Mouse (Mus musculus): Measurements from ENCODE around the gene Arpc3. TPM values are rescaled to one million over a fixed set of nuclear protein-coding genes. Genes with fewer than 3 reads are reported as not detected.

Arpc3 gene
- polyA plus RNA-seq, 1 experiment from 2014 or later = 152 TPM

DNA sequence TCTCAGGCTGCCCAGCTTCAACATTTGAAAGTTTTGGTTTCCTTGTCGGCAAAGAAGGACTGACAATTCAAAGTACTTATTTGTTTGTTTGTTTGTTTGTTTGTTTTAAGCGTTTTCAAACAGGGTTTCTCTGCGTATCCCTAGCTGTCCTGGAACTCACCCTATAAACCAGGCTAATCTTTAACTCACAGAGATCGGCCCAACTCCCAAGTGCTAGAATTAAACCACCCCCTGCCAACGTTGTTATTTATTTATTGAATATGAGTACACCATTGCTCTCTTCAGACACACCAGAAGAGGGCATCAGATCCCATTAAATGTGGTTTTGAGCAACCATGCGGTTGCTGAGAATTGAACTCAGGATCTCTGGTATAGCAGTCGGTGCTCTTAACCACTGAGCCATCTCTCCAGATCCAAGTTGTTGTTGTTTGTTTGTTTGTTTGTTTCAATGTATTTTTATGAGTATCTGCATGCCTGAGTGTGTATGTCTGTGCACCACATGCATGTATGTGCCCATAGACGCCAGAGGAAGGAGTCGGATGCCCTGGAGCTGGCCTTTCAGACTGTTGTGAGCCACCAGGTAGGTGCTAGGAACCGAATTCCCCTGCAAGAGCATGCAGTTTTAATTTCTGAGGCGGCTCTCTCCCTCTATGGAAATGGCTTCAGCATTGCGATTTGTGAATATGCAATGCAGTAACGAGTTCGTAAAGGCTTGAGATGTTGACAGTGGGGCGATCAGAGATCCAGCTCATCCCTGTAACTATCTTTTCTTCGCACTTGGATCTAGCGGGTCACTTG, 29.8 kb downstream of the Arpc3 start, which contains the start of gene Anapc7:
Gene Anapc7, plus strand, starts transcription at position 423 of the 798 bp plus-strand sequence.
- H3K9ac ChIP-seq = peak within 1 kb of the TSS; percentile 95
- no peak for ATAC-seq (ENCODE audit: borderline replicate concordance, extremely low read depth, low FRiP score, low TSS enrichment)
- peak within 1 kb of the TSS; percentile 85 for H3K4me2 ChIP-seq
- 21% methylated on average over 17 of the region's 17 CpGs for WGBS
- no peaks in the 10 kb centered on the region for H3K9me3 ChIP-seq
- H3K4me3 ChIP-seq = peak within 1 kb of the TSS; percentile 95
- H3K4me1 ChIP-seq = peaks cover 23% of the 10 kb centered on the region
- no peaks in the 10 kb centered on the region for H3K36me3 ChIP-seq
- peak within 1 kb of the TSS; percentile 90 for H3K27ac ChIP-seq
- no peaks in the 10 kb centered on the region for H3K27me3 ChIP-seq

DNA sequence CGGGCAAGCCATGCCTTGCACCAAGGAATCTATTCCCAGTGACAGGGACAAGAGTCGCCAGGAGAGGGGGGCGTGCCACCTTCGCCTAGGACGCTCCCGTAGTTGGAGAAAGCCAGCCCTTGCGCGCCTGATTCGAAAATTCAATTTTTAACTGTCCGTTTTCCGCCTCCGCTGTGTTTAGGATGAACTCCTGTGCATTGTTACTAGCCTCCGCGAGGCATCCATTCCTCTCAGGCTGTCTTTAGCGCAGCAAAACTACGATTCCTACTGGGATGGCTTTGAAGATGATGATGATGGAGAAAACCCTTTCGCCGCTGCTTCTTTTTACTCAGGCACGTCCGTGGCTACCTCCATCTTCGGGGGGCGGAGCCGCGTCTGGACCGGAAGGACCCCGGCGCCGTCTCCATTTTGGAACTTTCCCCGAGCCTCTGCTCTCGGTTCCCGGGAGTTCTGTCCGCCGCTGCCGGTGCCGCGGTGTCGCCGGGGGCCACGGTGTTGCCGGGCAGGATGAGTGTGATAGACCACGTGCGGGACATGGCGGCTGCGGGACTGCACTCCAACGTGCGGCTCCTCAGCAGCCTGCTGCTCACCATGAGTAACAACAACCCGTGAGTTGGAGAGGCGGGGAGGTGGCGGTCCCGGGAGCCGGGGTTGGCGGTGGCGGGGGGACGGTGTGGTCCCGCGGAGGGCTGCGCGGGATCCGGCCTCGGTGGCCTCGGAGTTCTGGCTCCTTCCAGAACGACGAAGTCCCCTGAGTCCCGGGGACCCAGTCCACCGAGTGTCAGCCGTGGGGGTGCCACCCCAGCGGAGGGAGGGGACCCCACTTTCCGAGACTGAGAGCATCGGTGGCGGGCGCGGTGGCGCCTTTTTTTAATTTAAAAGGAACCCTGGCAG, 30.6 kb downstream of the Arpc3 start:
- H3K36me3 ChIP-seq = no peaks in the 10 kb centered on the region
- H3K9ac ChIP-seq = peak overlapping the region; percentile 95
- H3K27ac ChIP-seq = peak overlapping the region; percentile 90
- H3K4me2 ChIP-seq = peak overlapping the region; percentile 85
- peak; percentile 88 for ATAC-seq (ENCODE audit: borderline replicate concordance, extremely low read depth, low FRiP score, low TSS enrichment)
- peaks cover 23% of the 10 kb centered on the region for H3K4me1 ChIP-seq
- peak overlapping the region; percentile 95 for H3K4me3 ChIP-seq
- H3K27me3 ChIP-seq = no peaks in the 10 kb centered on the region
- under 1% methylated on average over 73 of the region's 73 CpGs for WGBS
- no peaks in the 10 kb centered on the region for H3K9me3 ChIP-seq

DNA sequence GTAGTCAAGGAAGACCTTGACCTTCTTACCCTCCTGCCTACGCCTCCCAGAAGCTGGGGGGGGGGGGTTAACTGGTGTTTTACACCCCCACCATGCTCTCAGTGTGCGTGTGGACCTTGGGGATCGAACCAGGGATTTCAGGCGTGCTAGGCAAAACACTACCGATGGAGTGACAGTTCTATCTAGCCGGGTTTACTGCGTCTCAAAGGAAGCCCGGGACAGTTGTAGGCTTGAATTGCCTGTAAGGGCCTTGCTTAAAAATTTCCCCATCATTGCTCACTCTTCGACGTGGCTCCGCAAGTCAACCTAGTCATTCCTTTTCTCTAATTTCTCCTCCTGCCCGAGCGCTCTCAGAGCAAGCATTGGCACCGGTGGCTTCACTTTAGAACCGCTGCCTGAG, 31.4 kb downstream of the Arpc3 start:
- peak; percentile 33; the same call in 1 of the 2 replicates for ATAC-seq (ENCODE audit: borderline replicate concordance, extremely low read depth, low FRiP score, low TSS enrichment)
- Histone ChIP-seq H3K36me3 (peaks cover 3% of the 10 kb centered on the region; the same call in 1 of the 2 replicates), H3K9ac (peak overlapping the region; percentile 95), H3K27ac (no peak overlapping the region), H3K4me2 (peak overlapping the region; percentile 85), H3K27me3 (no peaks in the 10 kb centered on the region), H3K9me3 (no peaks in the 10 kb centered on the region), H3K4me1 (peaks cover 23% of the 10 kb centered on the region), H3K4me3 (peak overlapping the region; percentile 95)
- WGBS = 26% methylated on average over 15 of the region's 15 CpGs

DNA sequence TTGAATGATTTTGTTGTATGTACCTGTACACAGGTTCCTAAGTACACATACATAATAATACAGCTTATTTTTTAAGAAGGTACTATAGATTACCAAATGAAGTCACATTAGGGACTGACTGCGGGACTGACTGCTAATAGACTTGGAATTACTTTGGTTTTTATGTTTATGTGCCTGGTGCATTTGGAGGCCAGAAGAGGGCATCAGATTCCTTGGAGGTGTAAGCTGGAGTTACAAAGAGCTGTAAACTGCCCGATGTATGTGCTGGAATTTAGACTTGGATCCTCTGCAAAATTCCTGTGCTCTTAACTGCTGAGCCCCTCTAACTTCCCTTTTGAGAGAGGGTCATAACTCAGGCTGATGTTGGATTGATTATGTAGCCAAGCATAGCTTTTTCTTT, 33.9 kb downstream of the Arpc3 start:
- H3K9ac ChIP-seq = no peak overlapping the region
- H3K4me2 ChIP-seq = no peak overlapping the region
- peaks cover 23% of the 10 kb centered on the region for H3K4me1 ChIP-seq
- WGBS = 83% methylated on average over 2 of the region's 2 CpGs
- H3K9me3 ChIP-seq = no peaks in the 10 kb centered on the region
- H3K4me3 ChIP-seq = no peak overlapping the region
- no peak for ATAC-seq (ENCODE audit: borderline replicate concordance, extremely low read depth, low FRiP score, low TSS enrichment)
- H3K27me3 ChIP-seq = no peaks in the 10 kb centered on the region
- no peak overlapping the region for H3K27ac ChIP-seq
- peaks cover 28% of the 10 kb centered on the region for H3K36me3 ChIP-seq

DNA sequence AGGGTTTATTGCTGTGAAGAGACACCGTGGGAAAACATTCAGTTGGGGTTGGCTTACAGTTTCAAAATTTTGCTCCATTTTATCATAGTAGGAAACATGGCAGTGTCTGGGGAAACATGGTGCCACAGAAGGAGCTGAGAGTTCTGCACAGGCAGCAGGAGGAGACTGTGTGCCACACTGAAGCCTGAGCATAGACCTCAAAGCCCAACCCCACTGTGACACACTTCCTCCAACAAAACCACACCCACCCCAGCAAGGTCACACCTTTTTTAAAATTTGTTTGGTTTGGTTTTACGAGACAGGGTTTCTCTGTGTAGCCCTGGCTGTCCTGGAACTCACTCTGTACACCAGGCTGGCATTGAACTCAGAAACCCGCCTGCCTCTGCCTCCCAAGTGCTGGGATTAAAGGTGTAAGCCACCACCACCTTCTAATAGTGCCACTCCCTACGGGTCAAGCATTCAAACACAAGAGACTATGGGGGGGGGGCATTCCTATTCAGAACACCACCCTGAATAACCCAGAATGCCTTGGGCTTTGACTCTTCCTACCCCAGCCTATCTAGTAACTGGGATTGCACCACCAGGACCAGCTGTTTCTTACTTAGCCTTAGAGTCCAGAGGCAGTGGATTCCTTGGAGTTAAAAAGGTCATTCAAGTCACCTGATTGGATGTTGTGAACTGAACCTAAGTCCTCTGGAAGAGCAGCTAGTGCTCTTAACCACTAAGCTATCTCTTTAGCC, 38.5 kb downstream of the Arpc3 start:
- WGBS = 76% methylated on average over 4 of the region's 4 CpGs
- Histone ChIP-seq H3K27me3 (no peaks in the 10 kb centered on the region), H3K9me3 (no peaks in the 10 kb centered on the region), H3K4me1 (no peaks in the 10 kb centered on the region), H3K4me2 (no peak overlapping the region), H3K27ac (no peak overlapping the region), H3K4me3 (no peak overlapping the region), H3K9ac (no peak overlapping the region), H3K36me3 (peaks cover 72% of the 10 kb centered on the region)
- no peak for ATAC-seq (ENCODE audit: borderline replicate concordance, extremely low read depth, low FRiP score, low TSS enrichment)

DNA sequence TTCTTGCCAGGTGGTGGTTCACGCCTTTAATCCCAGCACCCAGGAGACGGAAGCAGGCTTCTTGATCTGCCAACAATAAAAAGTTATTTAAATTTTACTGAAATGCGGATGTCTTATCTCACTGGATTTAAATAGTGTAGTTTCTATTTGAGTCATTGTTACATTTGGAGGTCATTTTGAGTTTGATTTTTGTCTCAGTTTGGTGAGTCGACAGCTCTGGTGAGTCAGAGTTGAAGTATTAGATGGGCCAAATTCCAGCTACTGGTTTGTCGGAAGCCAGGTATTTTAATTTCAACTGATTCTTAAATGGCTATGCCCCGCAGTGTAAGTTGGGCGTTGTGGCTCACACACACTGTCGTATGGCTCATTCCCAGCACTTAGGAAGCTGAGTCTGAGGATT, 39.5 kb downstream of the Arpc3 start:
- Histone ChIP-seq H3K4me3 (no peak overlapping the region), H3K27ac (no peak overlapping the region), H3K9ac (no peak overlapping the region), H3K36me3 (peaks cover 82% of the 10 kb centered on the region), H3K9me3 (no peaks in the 10 kb centered on the region), H3K27me3 (no peaks in the 10 kb centered on the region), H3K4me2 (no peak overlapping the region), H3K4me1 (no peaks in the 10 kb centered on the region)
- ATAC-seq (ENCODE audit: borderline replicate concordance, extremely low read depth, low FRiP score, low TSS enrichment) = no peak
- 88% methylated on average over 8 of the region's 8 CpGs for WGBS

DNA sequence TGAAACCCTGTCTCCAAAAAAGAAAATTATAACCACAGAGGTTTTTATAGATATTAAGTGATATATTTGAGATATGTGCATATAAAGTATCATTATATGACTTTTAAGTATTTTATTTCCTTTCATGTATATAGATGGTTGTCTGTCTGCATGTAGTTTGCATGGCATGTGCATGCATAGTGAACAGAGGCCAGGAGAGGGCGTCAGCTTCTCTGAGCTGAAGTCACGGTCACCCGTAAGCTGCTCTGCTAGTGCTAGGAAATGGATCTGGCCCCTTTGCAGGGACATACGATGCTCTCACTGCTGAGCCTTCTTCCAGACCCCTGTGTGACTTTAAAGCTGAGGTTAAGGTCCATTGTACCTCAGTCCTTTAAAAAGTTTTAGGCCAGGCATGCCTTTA, 42.9 kb downstream of the Arpc3 start:
- no peak overlapping the region for H3K27ac ChIP-seq
- no peak overlapping the region for H3K4me3 ChIP-seq
- H3K27me3 ChIP-seq = no peaks in the 10 kb centered on the region
- no peak for ATAC-seq (ENCODE audit: borderline replicate concordance, extremely low read depth, low FRiP score, low TSS enrichment)
- peaks cover 95% of the 10 kb centered on the region for H3K36me3 ChIP-seq
- H3K9me3 ChIP-seq = no peaks in the 10 kb centered on the region
- H3K4me2 ChIP-seq = no peak overlapping the region
- H3K4me1 ChIP-seq = no peaks in the 10 kb centered on the region
- H3K9ac ChIP-seq = no peak overlapping the region
- WGBS = 83% methylated on average over 4 of the region's 4 CpGs

DNA sequence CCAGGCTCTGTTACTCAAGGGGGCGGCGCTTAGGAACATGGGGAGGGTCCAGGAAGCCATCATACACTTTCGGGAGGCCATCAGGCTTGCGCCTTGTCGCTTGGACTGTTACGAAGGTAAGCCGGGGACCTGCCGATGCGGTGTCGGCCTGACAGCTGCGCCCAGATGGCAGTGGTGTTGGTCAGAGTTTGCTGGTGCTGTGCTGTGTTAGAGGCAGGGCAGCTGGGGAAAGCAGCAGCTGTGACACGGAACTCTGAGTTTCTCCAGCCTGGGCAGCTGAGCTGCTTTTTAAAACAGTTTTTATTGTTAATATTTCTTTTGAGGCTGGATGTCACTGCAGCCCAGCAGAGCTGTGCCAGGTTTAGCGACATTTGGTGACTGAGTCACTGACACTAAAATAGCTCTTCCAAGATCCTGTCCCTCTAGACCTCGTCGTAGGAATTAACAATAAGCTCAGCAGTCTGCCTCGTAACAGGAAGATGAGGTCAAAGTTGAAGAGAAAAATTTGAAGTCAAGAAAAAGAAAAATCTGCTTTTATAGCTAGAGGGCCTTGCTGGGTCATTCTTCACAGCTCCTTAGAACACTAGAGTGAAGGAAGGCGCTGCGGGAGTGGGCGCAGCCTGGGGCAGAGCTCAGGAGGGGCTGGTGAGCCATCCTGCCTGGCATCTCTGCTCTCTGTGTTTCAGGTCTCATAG, 47.9 kb downstream of the Arpc3 start:
- no peaks in the 10 kb centered on the region for H3K27me3 ChIP-seq
- no peak overlapping the region for H3K4me3 ChIP-seq
- H3K9ac ChIP-seq = no peak overlapping the region
- H3K36me3 ChIP-seq = peaks cover 97% of the 10 kb centered on the region
- ATAC-seq (ENCODE audit: borderline replicate concordance, extremely low read depth, low FRiP score, low TSS enrichment) = peak; percentile 57; the same call in 1 of the 2 replicates
- H3K4me1 ChIP-seq = no peaks in the 10 kb centered on the region
- H3K9me3 ChIP-seq = no peaks in the 10 kb centered on the region
- H3K27ac ChIP-seq = 0 out of 2 replicates have a peak overlapping the region, but pooled peaks have one; percentile 7
- WGBS = 75% methylated on average over 19 of the region's 19 CpGs
- H3K4me2 ChIP-seq = no peak overlapping the region

DNA sequence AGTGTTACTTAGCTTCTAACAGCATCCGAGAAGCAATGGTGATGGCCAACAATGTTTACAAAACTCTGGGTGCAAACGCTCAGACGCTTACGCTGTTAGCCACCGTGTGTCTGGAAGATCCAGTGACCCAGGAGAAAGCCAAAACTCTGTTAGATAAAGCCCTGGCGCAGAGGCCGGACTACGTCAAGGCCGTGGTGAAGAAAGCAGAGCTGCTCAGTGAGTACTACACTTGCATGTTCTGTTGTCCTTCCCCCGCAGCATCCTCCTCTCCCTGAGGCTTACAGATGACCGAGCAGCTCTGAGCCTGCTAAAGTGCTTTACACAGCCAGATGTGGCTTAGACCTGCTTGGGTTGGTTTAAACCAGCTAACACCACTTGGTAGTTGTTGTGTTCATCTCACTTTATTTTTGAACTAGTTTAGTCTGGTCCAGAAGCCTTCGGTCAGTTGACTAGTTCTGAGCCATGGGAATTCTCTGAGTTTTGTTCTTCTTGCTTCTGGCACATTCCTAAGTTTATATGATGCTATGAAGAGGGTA, 48.5 kb downstream of the Arpc3 start:
- WGBS = 88% methylated on average over 12 of the region's 12 CpGs
- Histone ChIP-seq H3K27ac (0 out of 2 replicates have a peak overlapping the region, but pooled peaks have one; percentile 7), H3K4me1 (no peaks in the 10 kb centered on the region), H3K9ac (no peak overlapping the region), H3K27me3 (no peaks in the 10 kb centered on the region), H3K36me3 (peaks cover 98% of the 10 kb centered on the region), H3K4me3 (no peak overlapping the region), H3K9me3 (no peaks in the 10 kb centered on the region), H3K4me2 (no peak overlapping the region)
- no peak for ATAC-seq (ENCODE audit: borderline replicate concordance, extremely low read depth, low FRiP score, low TSS enrichment)

DNA sequence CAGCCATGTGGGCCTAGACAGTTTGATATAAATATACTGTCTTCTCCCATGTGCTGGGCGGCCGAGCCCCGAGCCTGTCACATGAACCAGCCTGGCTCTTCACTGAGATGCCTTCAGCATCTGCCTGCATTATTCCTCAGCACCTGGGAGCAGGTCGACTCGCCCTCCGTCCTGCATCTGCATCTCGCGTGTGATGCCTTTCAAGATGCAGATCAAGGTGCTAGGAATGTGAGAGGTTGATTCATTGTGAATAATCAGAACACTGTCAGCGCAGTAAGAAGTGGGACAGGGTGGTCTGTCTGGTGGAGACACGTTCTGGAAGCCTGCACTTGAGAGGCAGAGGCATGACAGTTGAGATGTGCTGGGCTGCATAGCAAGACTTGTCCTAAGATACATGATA, 52.8 kb downstream of the Arpc3 start:
- no peak overlapping the region for H3K4me3 ChIP-seq
- no peak overlapping the region for H3K4me2 ChIP-seq
- H3K4me1 ChIP-seq = no peaks in the 10 kb centered on the region
- H3K9ac ChIP-seq = no peak overlapping the region
- H3K36me3 ChIP-seq = peaks cover 68% of the 10 kb centered on the region
- WGBS = 83% methylated on average over 10 of the region's 10 CpGs
- no peaks in the 10 kb centered on the region for H3K9me3 ChIP-seq
- ATAC-seq (ENCODE audit: borderline replicate concordance, extremely low read depth, low FRiP score, low TSS enrichment) = no peak
- no peaks in the 10 kb centered on the region for H3K27me3 ChIP-seq
- no peak overlapping the region for H3K27ac ChIP-seq

Data from lung, embryonic 15.5 days (tissue).